Mouse (Mus musculus): Measurements from ENCODE around the gene Olfr1361.

The Olfr1361 gene

DNA sequence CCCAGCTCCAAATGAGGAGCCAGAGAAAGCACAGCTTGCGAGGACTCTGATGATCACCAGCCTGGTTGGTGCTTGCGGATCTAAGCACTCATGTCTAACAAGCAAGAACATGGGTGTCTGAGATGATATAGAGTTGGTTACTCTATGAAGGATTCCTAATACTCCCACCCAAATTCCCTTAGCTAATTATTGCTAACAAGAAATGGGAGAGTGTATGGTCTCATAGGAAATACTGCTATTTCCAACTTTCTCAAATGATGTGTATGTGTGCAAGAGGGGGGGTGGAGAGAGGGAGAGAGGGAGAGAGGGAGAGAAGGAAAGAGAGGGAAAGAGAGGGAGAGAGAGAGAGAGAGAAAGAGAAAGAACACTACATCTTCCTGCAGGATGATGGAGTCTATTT lies at the start of gene Olfr1361:
Gene Olfr1361 (minus strand): TSS at position 101 of the 400 bp plus-strand sequence.
- WGBS: 74% methylated on average over 2 of the region's 2 CpGs

DNA sequence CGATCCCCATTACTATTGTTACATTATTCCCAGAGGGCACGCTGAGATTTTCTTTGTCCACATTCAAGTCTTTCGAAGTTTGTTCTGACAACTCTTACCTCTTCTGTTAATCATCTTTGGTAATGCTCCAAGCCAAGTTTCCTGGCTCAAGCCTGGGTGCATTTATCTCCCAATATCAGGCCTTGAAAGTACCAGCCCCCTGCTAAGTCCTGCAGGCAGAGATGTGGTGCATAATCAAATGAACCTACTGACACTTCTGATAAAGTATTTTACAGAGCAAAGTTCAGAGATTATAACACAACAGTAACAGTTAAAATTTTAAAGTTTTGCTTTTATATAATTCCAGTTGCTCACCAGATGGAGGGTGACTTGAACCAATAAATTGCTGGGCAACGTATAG lies 48.5 kb upstream of the Olfr1361 start:
- 32% methylated on average over 4 of the region's 4 CpGs for WGBS

- 3% methylated on average over 22 of the region's 22 CpGs for WGBS
Measured at GRCm38 (mm10) chr13:21710821-21711525, 47.8 kb upstream of the Olfr1361 start.

GRCm38 (mm10) chr13:21710031-21710711 lies 47.0 kb upstream of the Olfr1361 start:
- WGBS: under 1% methylated on average over 32 of the region's 32 CpGs

DNA sequence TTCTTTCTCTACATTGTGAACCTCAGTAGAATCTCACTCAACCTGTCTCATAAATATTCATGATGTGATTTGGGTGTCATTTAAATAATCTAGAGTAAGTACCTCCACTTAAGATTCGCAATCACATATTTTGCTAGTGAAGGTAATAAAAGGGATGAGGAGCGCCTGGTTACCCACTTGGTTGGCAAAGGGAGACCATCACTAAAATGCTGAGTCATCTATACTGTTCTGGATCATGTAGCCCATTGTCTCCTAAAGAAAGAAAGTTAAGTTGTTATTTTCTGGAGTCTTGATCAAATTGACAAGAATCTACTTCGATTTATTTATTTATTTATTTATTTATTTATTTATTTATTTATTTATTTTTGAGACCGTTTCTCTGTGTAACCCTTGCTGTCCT lies 43.5 kb upstream of the Olfr1361 start:
- 65% methylated on average over 4 of the region's 4 CpGs for WGBS

DNA sequence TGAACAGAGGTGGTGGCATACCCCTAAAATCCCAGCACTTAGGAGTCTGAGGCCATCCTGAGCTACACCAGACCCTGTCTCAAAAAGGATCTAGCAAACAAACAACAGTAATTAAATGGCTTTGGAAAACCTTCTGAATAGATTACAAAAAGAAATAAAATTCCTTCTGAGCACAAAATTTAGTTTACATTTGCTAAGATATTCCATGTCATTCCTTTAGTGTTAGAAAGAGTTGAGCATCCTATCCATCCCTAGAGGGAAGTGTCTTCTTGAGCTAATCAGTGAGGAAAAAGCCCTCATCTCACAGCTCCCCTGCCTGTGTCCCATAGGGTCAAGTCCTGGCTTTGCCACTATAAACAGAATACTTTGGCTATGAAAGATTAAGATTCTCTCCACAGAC lies 34.6 kb upstream of the Olfr1361 start, which contains the start of gene Olfr1359:
Gene Olfr1359 (plus strand): TSS at position 301 of the 400 bp plus-strand sequence.

DNA sequence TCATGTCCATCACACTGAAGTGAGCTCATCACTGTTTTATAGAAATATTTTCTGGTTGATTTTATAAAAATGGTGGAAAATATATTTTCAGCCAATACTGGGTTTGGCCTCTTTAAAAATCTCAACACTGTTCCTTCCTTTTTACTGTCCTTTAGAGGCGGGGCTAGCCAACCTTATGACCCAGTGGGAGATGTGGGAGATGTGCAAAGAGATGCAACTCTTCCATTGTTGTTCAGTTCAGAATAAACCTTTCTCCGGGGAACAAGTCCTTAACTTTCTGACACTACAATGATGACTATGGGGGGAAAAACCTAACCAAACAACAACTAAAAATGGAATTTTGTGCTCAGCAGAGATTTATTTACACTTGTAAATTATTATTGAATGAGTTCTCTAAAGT lies 14.1 kb upstream of the Olfr1361 start, which contains the start of gene Olfr1360:
Gene Olfr1360 (minus strand): TSS at position 101 of the 400 bp plus-strand sequence.
- WGBS: 82% methylated on average over 2 of the region's 2 CpGs

GRCm38 (mm10) chr13:21642418-21642817 lies 20.8 kb downstream of the Olfr1361 start, which contains the start of gene Olfr11:
Gene Olfr11, minus strand, starts transcription at chr13:21642518.
- WGBS: 80% methylated on average over 2 of the region's 2 CpGs

DNA sequence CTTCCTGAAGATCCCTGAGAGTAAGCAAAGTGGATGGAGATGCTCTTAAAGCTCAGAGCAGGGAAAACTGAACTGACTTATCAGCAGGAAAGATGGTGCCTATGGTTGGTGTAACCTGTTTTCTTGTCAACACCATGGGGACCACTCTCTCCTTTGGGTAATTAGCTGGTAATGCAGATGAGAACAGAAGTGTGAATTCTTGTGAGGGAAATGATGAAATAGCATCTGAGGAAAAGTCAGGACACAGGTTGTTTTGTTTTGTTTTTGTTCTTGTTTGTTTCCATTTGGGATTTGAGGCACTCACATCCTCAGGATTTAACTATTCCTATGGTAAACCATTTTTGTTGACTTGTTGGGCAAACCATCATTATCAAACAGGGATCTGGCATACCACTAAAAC lies 49.3 kb downstream of the Olfr1361 start, which contains the start of gene Olfr1362:
Gene Olfr1362 (minus strand): TSS at position 101 of the 400 bp plus-strand sequence.

All from cerebral cortex, adult 2 months (tissue).